Mouse (Mus musculus) gastrocnemius, adult 2 months (tissue): ENCODE measurements at regions not wholly inside any gene's neighbourhood (a gene's known extent, or its start where the extent isn't known, plus 50 kb on each side); places are given as distances from the start of the nearest gene placed in this dataset.
A peak's percentile ranks its signal among the peaks of the same experiment; 100 is the strongest.

ENCODE experiments used
- DNase-seq: peaks from one replicate; pipeline ENCODE4 v3.0.0; 2022
- H3K27ac ChIP-seq: fragments of 200-600 bp; 2 replicates; pipeline ENCODE4 v1.8.1; 2022; ENCODE audit warnings: mild to moderate bottlenecking
- H3K4me3 ChIP-seq: fragments of 200-600 bp; 2 replicates; pipeline ENCODE4 v1.8.1; 2022; ENCODE audit warnings: mild to moderate bottlenecking, moderate library complexity
- CTCF ChIP-seq: fragments of 200-600 bp; IDR thresholded peaks from 2 replicates; pipeline ENCODE4 v1.8.1; 2022; ENCODE audit warnings: antibody characterized with exemption, mild to moderate bottlenecking, moderate library complexity
- intact Hi-C: fragments of 180-260 bp; cut with DNase I; formaldehyde crosslinking; loops from one replicate; pipeline ENCODE4 v1.15.1; 2025

- TF ChIP-seq CTCF, result no peak
- Histone ChIP-seq H3K4me3 (no peak overlapping the region), H3K27ac (no peak overlapping the region)
- intact Hi-C loops, result no loop called here
- no peak for DNase-seq
These were observed 164.2 kb upstream of the Gjb5 start for GRCm38 (mm10) chr4:127522151-127522550.

- intact Hi-C loops, result no loop called here
- DNase-seq, result no peak
- peak; percentile 48 for TF ChIP-seq CTCF
- Histone ChIP-seq H3K27ac (no peak overlapping the region), H3K4me3 (no peak overlapping the region)
These were observed 160.0 kb upstream of the Gjb5 start for GRCm38 (mm10) chr4:127517978-127518377.

GRCm38 (mm10) chr4:127517539-127517938, 159.6 kb upstream of the Gjb5 start:
- Histone ChIP-seq H3K4me3 (no peak overlapping the region), H3K27ac (no peak overlapping the region)
- no peak for TF ChIP-seq CTCF
- intact Hi-C loops, result no loop called here
- DNase-seq, result no peak

- no peak for DNase-seq
- no peak overlapping the region for H3K27ac ChIP-seq
- TF ChIP-seq CTCF, result no peak
- no peak overlapping the region for H3K4me3 ChIP-seq
- intact Hi-C loops, result no loop called here
These were observed 152.0 kb upstream of the Gjb5 start for GRCm38 (mm10) chr4:127509936-127510335.

GRCm38 (mm10) chr4:127502621-127503020, 144.6 kb upstream of the Gjb5 start:
- intact Hi-C loops, result no loop called here
- Histone ChIP-seq H3K27ac (no peak overlapping the region), H3K4me3 (no peak overlapping the region)
- no peak for DNase-seq
- no peak for TF ChIP-seq CTCF

GRCm38 (mm10) chr4:127501881-127502280, 143.9 kb upstream of the Gjb5 start:
- intact Hi-C loops, result no loop called here
- no peak overlapping the region for H3K27ac ChIP-seq
- no peak for TF ChIP-seq CTCF
- no peak overlapping the region for H3K4me3 ChIP-seq
- no peak for DNase-seq

GRCm38 (mm10) chr4:127487016-127487780, 129.2 kb upstream of the Gjb5 start:
- no peak for TF ChIP-seq CTCF
- no peak for DNase-seq
- no peak overlapping the region for H3K27ac ChIP-seq
- H3K4me3 ChIP-seq, result no peak overlapping the region
- intact Hi-C loops, result no loop called here

GRCm38 (mm10) chr4:127485238-127485637, 127.3 kb upstream of the Gjb5 start:
- Histone ChIP-seq H3K27ac (no peak overlapping the region), H3K4me3 (no peak overlapping the region)
- DNase-seq, result no peak
- no peak; the same call in 1 of the 2 replicates for TF ChIP-seq CTCF
- intact Hi-C loops, result no loop called here

- Histone ChIP-seq H3K27ac (no peak overlapping the region), H3K4me3 (no peak overlapping the region)
- TF ChIP-seq CTCF, result no peak
- intact Hi-C loops, result no loop called here
- no peak for DNase-seq
These were observed 124.5 kb upstream of the Gjb5 start for GRCm38 (mm10) chr4:127482461-127482860.

GRCm38 (mm10) chr4:127480339-127480738, 122.4 kb upstream of the Gjb5 start:
- no peak overlapping the region for H3K4me3 ChIP-seq
- no peak overlapping the region for H3K27ac ChIP-seq
- no peak for DNase-seq
- intact Hi-C loops, result no loop called here
- no peak for TF ChIP-seq CTCF

GRCm38 (mm10) chr4:127469877-127470276, 111.9 kb upstream of the Gjb5 start:
- no peak for DNase-seq
- intact Hi-C loops, result no loop called here
- Histone ChIP-seq H3K27ac (no peak overlapping the region), H3K4me3 (no peak overlapping the region)
- no peak for TF ChIP-seq CTCF

GRCm38 (mm10) chr4:127454511-127455119, 96.6 kb upstream of the Gjb5 start:
- Histone ChIP-seq H3K27ac (no peak overlapping the region), H3K4me3 (no peak overlapping the region)
- intact Hi-C loops, result no loop called here
- no peak for TF ChIP-seq CTCF
- DNase-seq, result no peak

GRCm38 (mm10) chr4:127452081-127452480, 94.1 kb upstream of the Gjb5 start:
- H3K27ac ChIP-seq, result no peak overlapping the region
- intact Hi-C loops, result no loop called here
- TF ChIP-seq CTCF, result no peak
- no peak overlapping the region for H3K4me3 ChIP-seq
- DNase-seq, result no peak

- no peak for TF ChIP-seq CTCF
- no peak overlapping the region for H3K27ac ChIP-seq
- intact Hi-C loops, result no loop called here
- H3K4me3 ChIP-seq, result no peak overlapping the region
- DNase-seq, result no peak
These were observed 87.3 kb upstream of the Gjb5 start for GRCm38 (mm10) chr4:127445300-127445699.
